Mouse (Mus musculus) intestine, embryonic 15.5 days (tissue): ENCODE measurements at regions not wholly inside any gene's neighbourhood (a gene's known extent, or its start where the extent isn't known, plus 50 kb on each side); places are given as distances from the start of the nearest gene placed in this dataset.
A peak's percentile ranks its signal among the peaks of the same experiment; 100 is the strongest.

Experiments used
- ATAC-seq: fragments of 200-750 bp; cut with Nextera tagmentation; 2 replicates; pipeline ENCODE4 v1.8.0; 2017; ENCODE audit warnings: moderate TSS enrichment, moderate library complexity
- H3K27ac ChIP-seq: fragments of 300-500 bp; sonication (generic); 2 replicates; pipeline ENCODE4 v1.5.1; 2015; ENCODE audit warnings: mild to moderate bottlenecking, inconsistent platforms
- H3K27me3 ChIP-seq: fragments of 300-500 bp; sonication (generic); replicated peaks from 2 replicates; pipeline ENCODE4 v1.6.1; 2015; ENCODE audit warnings: inconsistent platforms
- H3K36me3 ChIP-seq: fragments of 300-500 bp; sonication (generic); 2 replicates; pipeline ENCODE4 v1.6.1; 2015; ENCODE audit warnings: inconsistent platforms
- H3K4me1 ChIP-seq: fragments of 300-500 bp; sonication (generic); replicated peaks from 2 replicates; pipeline ENCODE4 v1.6.1; 2015; ENCODE audit warnings: inconsistent platforms
- H3K4me2 ChIP-seq: fragments of 300-500 bp; sonication (generic); replicated peaks from 2 replicates; pipeline ENCODE4 v1.6.1; 2015; ENCODE audit warnings: mild to moderate bottlenecking, inconsistent platforms
- H3K4me3 ChIP-seq: fragments of 300-500 bp; sonication (generic); replicated peaks from 2 replicates; pipeline ENCODE4 v1.5.1; 2015; ENCODE audit warnings: inconsistent platforms
- H3K9ac ChIP-seq: fragments of 300-500 bp; sonication (generic); 2 replicates; pipeline ENCODE4 v1.6.1; 2015; ENCODE audit warnings: inconsistent platforms
- H3K9me3 ChIP-seq: fragments of 300-500 bp; sonication (generic); 2 replicates; pipeline ENCODE4 v1.6.1; 2016; ENCODE audit warnings: inconsistent platforms
- WGBS: fragments of 180-500 bp; shearing (Covaris S2); methylation state at CpG from one replicate; pipeline ENCODE4 v1.1.7; 2015; 5-methylcytosine and 5-hydroxymethylcytosine counted together

DNA sequence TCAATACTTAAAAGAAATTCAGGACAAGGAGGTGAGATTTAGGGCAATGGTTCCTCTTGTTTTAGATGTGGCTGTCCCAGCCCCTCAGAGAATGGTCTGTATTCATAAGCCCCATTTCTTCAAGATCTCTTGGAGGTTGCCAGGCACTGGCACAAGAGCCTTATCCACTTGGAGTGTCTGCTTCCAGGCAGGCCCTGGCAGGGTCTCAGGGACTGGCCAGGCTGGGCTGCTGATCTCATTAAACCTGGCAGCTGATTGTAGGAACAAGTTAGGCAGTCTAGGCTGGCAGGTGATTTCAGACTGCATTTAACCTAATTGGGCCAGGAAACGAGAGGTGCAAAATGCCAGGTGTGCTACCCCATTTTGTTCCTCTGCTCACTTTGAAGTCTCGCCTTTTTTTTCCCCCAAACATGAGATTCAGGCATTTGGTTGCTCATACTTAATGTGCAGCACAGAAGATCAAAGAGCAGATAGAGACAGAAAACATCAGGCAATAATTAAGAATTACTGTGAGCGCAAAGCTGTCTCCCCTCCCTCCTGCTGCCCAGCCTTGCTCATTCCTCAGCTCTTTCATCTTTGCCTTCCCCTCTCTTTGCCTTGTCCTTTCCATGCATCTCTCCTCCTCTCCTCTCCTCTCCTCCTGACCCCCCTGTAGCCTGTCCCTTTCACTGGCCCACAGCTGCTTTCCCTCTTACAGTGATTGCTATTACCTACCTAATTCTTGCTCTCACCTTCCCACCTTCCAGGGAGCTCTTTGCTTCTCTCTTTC lies 449.3 kb downstream of the Gm9195 start:
- 57% methylated on average over 3 of the region's 3 CpGs for WGBS
- no peak overlapping the region for H3K9ac ChIP-seq
- H3K36me3 ChIP-seq, result no peaks in the 10 kb centered on the region
- H3K4me2 ChIP-seq, result no peak overlapping the region
- H3K27me3 ChIP-seq, result no peaks in the 10 kb centered on the region
- no peak overlapping the region for H3K4me3 ChIP-seq
- no peaks in the 10 kb centered on the region for H3K9me3 ChIP-seq
- H3K4me1 ChIP-seq, result no peaks in the 10 kb centered on the region
- H3K27ac ChIP-seq, result no peak overlapping the region
- ATAC-seq, result no peak

DNA sequence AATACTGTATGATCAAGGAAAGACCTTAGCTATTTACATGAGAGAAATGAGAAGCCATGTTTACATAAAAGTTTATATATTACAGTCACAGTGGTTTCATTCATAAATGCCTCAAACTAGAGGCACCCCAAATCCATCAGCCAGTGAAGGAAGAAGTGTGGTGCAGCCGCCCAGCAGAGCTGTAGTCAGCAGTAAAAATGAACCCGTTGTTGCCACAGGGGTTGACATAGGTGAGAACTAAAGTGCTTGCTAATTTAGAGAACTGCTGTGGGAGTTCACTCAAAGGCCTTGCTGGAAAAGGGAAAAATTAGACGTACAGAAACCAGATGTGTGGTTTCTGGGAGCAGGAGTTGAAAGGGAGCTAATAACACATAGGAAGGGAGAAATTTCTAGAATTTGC lies 461.2 kb downstream of the Gm9195 start:
- Histone ChIP-seq H3K9ac (no peak overlapping the region), H3K4me1 (no peaks in the 10 kb centered on the region), H3K9me3 (no peaks in the 10 kb centered on the region), H3K36me3 (no peaks in the 10 kb centered on the region), H3K4me3 (no peak overlapping the region), H3K4me2 (no peak overlapping the region), H3K27ac (no peak overlapping the region), H3K27me3 (no peaks in the 10 kb centered on the region)
- no peak for ATAC-seq
- 65% methylated on average over 3 of the region's 3 CpGs for whole genome bisulfite sequencing

DNA sequence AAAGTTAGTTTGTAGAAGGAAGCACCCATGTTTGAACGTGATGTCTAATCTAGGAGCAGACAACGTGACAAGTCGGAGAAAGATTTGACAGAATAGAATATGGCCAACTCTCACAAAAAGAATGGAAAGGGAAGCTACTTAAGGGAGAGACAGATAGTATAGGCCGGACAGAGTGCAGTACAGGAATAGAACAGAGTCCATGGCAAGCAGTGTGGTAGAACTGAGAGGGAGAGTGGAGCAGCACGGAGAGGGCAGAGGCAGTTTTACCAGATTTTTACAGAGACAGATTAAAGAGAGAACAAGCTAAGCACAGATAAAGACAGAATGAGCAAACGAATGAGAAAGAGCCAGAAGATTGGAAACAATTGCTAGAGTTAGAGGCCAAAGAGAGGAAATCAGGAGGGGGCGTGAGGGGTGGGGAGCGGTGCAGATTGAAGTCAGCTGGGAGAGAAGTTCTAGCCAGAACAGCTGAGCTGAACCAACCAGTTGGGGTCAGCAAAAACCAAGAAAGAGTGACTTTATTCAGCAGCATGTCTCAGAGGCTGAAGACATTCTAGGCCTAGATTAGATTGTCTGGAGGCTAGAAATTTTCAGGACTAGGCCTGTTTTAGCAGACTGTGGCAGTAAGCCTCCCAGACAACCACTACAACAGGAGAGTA lies 464.1 kb downstream of the Gm9195 start:
- no peak overlapping the region for H3K4me3 ChIP-seq
- no peaks in the 10 kb centered on the region for H3K27me3 ChIP-seq
- no peaks in the 10 kb centered on the region for H3K4me1 ChIP-seq
- 49% methylated on average over 8 of the region's 8 CpGs for WGBS
- ATAC-seq, result peak; percentile 65
- H3K36me3 ChIP-seq, result no peaks in the 10 kb centered on the region
- H3K9ac ChIP-seq, result no peak overlapping the region
- no peak overlapping the region for H3K27ac ChIP-seq
- H3K9me3 ChIP-seq, result no peaks in the 10 kb centered on the region
- H3K4me2 ChIP-seq, result no peak overlapping the region

DNA sequence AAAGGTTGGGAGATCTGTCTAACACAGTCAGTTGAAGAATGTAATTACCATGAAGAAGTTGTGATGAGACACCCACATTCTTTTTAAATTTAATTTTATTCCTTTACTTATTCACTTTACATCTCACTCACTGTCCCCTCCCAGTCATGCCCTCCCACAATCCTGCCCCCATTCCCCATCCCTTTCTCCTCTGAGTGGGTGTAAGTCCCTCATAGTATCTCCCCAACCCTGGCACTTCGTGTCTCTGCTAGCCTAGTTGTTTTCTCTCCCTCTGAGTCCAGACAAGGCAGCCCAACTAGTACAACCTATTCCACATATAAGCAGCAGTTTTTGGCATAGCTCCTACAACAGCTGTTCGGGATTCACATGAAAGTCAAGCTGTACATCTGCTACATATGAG lies 487.3 kb downstream of the Gm9195 start:
- H3K4me2 ChIP-seq, result no peak overlapping the region
- no peak for ATAC-seq
- H3K4me3 ChIP-seq, result no peak overlapping the region
- no peaks in the 10 kb centered on the region for H3K27me3 ChIP-seq
- H3K9ac ChIP-seq, result no peak overlapping the region
- H3K27ac ChIP-seq, result no peak overlapping the region
- H3K9me3 ChIP-seq, result no peaks in the 10 kb centered on the region
- no peaks in the 10 kb centered on the region for H3K4me1 ChIP-seq
- WGBS, result 71% methylated on average over 2 of the region's 2 CpGs
- no peaks in the 10 kb centered on the region for H3K36me3 ChIP-seq

DNA sequence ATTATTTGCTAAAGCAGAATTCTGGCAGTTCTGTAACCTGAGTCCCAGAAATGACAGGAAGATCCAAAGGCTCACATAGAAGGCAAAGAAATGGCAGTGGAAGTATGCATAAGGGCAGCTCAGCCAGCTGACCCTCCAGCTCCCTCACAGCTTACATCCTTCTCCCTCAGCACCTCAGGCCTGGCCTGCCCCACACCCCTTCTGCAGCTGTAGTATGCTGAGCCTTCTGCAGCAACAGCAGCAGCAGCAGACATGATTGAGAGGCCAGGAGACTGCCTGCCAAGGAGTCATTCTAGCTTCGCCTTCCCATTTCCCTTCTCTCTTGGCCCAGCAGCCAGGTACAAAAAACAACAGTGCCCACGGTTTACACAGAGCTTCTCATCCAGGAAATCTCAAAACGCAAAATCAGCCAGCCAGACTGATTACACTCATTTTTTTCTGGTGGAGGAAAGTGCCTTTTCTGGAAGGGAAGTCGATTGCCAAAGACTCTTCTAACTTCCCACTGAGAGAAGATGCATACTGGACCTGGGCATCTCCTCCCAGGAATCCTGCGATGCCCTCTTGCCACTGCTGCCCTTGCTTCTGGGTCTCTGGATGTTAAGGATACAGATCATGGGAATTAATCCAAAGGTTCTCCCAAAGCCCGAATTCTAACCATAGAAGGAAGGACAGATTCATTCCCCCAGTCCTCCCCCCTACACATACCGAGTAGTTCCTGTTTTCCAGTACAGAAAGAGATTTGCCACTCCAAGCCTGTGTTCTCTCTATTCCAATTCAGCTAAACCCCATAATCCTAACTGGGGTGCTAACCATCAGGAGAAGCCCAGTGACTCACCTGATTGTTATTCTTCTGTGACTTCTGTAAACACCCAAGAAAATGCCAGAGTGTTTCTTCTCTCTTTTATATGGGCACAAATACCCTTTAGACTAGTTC lies 489.2 kb downstream of the Gm9195 start:
- H3K27me3 ChIP-seq, result no peaks in the 10 kb centered on the region
- H3K4me2 ChIP-seq, result no peak overlapping the region
- H3K4me1 ChIP-seq, result no peaks in the 10 kb centered on the region
- ATAC-seq, result no peak; the same call in 1 of the 2 replicates
- H3K4me3 ChIP-seq, result no peak overlapping the region
- peak overlapping the region; percentile 3 for H3K27ac ChIP-seq
- H3K9me3 ChIP-seq, result no peaks in the 10 kb centered on the region
- 36% methylated on average over 7 of the region's 7 CpGs for WGBS
- no peak overlapping the region for H3K9ac ChIP-seq
- H3K36me3 ChIP-seq, result no peaks in the 10 kb centered on the region

DNA sequence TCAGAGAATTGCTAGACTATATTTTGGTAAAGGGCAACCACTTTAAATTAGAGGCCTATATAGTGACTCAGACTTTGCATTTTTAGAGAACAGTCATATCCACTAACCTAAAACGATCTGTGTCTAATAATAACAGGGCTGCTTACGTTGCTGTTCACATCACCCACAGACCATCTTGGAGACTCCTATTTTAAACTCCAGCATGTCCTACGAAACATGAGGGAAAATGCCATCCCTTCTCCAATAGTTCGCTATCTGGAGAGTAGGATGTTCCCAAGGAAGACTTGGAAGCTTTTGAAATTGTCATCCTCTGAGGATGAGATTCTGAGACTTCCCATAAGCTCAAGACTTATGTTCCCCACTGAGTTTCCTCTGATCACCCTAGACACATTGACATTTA lies 518.6 kb downstream of the Gm9195 start:
- Histone ChIP-seq H3K27me3 (no peaks in the 10 kb centered on the region), H3K9me3 (no peaks in the 10 kb centered on the region), H3K4me3 (no peak overlapping the region), H3K4me1 (no peaks in the 10 kb centered on the region), H3K36me3 (no peaks in the 10 kb centered on the region), H3K9ac (no peak overlapping the region), H3K4me2 (no peak overlapping the region), H3K27ac (no peak overlapping the region)
- 88% methylated on average over 4 of the region's 4 CpGs for WGBS
- no peak for ATAC-seq

DNA sequence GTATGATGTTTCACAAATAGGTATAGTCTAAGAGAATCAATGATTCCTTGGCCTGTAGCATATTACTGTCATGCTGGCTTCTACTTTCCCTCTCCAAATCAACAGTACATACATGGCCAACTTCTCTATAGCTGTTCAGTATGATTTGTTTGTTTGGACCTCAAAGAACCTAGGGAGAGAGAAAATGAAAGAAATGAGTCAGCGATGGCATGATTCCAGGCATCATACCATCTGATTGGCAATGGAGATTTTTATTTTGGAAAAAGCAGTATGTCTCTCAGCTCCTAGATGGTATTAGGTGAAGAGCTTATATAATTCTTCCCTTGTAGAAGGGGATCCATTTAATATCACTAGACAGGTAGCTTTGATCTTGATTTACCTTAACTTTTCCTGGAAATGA lies 519.1 kb downstream of the Gm9195 start:
- Histone ChIP-seq H3K9me3 (no peaks in the 10 kb centered on the region), H3K9ac (no peak overlapping the region), H3K36me3 (no peaks in the 10 kb centered on the region), H3K27me3 (no peaks in the 10 kb centered on the region), H3K4me3 (no peak overlapping the region), H3K27ac (no peak overlapping the region), H3K4me1 (no peaks in the 10 kb centered on the region), H3K4me2 (no peak overlapping the region)
- 95% methylated on average over 1 of the region's 1 CpGs for WGBS
- ATAC-seq, result no peak

DNA sequence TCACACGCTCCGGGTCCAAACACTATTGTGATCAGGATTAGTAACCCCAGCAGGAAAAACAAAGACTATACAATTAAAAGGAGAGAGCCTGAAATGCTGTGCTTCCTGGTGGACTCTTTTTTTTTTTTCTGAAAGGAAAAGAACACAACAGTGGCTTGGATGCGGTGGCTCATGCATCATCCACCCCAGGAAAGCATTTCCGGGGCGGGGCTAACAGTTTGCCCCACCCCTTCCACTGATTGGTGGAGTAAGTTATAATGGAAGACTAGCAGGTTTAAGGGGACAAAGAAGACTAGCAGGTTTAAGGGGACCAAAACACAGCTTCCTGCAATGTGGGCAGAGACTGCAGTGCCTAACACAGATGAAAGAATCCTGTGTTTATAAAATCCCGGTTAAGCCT lies 524.0 kb downstream of the Gm9195 start:
- Histone ChIP-seq H3K27me3 (no peaks in the 10 kb centered on the region), H3K9me3 (no peaks in the 10 kb centered on the region), H3K4me1 (no peaks in the 10 kb centered on the region), H3K9ac (no peak overlapping the region), H3K4me2 (no peak overlapping the region), H3K27ac (no peak overlapping the region), H3K4me3 (no peak overlapping the region), H3K36me3 (no peaks in the 10 kb centered on the region)
- ATAC-seq, result no peak
- WGBS, result 53% methylated on average over 6 of the region's 6 CpGs

DNA sequence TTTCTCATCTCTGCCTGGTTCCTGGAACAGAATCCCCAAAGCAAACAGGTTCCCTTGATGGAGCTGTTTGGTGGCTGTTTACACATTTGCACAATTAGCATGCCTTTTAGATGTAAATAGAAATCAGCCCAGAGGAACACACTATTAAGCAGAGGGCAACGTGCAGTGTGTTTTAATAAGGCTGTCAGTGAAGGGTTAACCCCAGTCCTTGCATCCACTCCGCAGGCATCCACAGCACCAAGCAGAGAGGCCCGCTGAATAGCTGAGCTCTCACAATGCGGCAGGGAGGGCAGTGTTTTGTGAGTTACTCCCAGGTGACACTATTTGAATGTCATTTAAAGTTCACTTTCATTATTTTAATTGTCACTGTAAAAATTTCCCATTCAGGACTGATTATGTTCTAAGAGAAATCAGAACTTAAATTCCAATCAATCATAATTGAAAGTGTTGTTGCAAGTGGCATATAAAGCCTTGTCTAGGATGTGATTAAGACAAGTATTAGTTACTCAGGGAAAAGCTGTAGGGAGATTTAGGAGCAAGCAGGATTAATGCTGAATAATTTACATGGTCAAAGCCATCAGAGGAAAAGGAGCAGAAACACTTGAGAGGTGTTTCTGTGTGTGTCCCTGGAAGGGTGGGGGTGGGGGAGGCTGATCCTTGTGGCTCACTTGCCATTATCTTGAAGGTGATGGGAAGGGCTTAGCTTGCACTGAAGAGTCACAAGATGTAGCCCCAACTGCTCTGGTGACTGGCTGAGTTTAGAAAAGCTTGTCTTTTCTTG lies 528.1 kb downstream of the Gm9195 start:
- Histone ChIP-seq H3K9ac (no peak overlapping the region), H3K4me3 (no peak overlapping the region), H3K27me3 (no peaks in the 10 kb centered on the region), H3K4me2 (no peak overlapping the region), H3K4me1 (no peaks in the 10 kb centered on the region), H3K27ac (no peak overlapping the region), H3K36me3 (no peaks in the 10 kb centered on the region), H3K9me3 (no peaks in the 10 kb centered on the region)
- ATAC-seq, result no peak
- 9% methylated on average over 4 of the region's 4 CpGs for WGBS

DNA sequence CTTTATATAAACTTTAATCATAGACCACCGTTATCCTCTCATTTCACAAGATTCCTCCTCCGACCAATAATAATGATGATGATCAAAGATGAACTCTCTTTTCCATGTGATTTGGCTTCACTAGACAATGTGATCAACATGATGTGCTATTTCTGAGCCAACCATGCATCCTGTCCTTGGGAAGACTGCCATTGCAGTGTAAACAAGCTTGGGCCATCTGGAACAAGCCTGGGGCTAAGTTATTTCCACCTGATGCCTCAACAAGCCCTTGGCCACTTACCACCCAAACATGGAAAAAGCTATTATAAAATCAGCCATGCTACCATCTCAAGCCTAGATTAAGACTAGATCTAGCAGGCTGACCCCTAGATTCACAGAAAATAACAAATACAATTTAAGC lies 542.9 kb downstream of the Gm9195 start:
- Histone ChIP-seq H3K9ac (no peak overlapping the region), H3K27me3 (no peaks in the 10 kb centered on the region), H3K4me3 (no peak overlapping the region), H3K36me3 (no peaks in the 10 kb centered on the region), H3K4me2 (no peak overlapping the region), H3K4me1 (no peaks in the 10 kb centered on the region), H3K9me3 (no peaks in the 10 kb centered on the region), H3K27ac (no peak overlapping the region)
- ATAC-seq, result no peak
- 77% methylated on average over 2 of the region's 2 CpGs for WGBS

DNA sequence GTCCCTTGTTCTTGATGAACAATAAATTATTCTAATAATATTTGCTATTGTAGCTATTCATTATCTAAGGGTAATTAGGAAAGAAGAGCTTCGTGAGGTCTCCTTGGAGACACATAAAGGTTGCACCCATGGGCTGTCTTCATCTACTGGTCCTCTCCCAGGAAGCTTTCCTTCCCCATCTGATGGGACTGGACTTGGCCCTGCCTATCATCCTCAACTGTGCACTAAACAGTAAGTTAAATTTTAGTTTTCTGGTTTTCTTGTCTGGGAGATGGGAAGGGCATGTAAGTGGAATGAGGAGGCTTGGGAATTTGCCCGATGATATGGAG lies 554.5 kb downstream of the Gm9195 start:
- no peak for ATAC-seq
- H3K27me3 ChIP-seq, result no peaks in the 10 kb centered on the region
- no peak overlapping the region for H3K4me3 ChIP-seq
- no peaks in the 10 kb centered on the region for H3K4me1 ChIP-seq
- no peak overlapping the region for H3K27ac ChIP-seq
- H3K9ac ChIP-seq, result no peak overlapping the region
- no peak overlapping the region for H3K4me2 ChIP-seq
- WGBS, result 91% methylated on average over 2 of the region's 2 CpGs
- H3K36me3 ChIP-seq, result no peaks in the 10 kb centered on the region
- no peaks in the 10 kb centered on the region for H3K9me3 ChIP-seq
